Mouse (Mus musculus) sigmoid colon, adult 10 weeks (tissue): ENCODE data around the gene Gm8108. TPM values are rescaled to one million over a fixed set of nuclear protein-coding genes. Genes with fewer than 3 reads are reported as not detected.

Source experiments
- polyA plus RNA-seq: library from polyadenylated mRNA; stranded (reverse); fragments of 350-450 nt; fragmentation: Illumina TruSeq; extraction: RNeasy Lipid Tissue Mini Kit (QIAGEN cat#74804); gene quantifications from one replicate; pipeline ENCODE4 v1.2.3, GENCODE M21; 2014; ENCODE audit warnings: low read depth, low replicate concordance

Gene Gm8108
- not detected for polyA plus RNA-seq

DNA sequence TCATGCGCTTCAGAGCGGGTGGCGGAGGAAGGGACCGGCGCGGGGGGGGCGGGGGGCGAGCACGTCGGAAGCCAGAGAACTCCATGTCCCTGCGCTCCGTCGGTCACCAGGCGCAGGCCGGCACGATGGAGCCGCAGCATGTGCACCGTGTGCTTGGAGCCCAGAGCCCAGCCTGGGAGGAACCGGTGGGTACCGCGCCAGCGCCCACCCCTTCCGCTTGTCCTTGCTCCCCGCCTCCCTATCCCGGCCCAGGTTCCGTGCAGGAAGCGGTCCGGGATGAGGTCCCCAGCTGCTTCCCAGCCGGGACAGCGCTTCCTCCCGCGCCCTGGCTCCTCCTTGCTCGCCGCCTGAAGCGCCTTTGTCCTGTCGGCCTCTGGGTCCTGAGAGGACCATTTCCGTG is at the start of gene Gm8108:
Gene Gm8108, plus strand, starts transcription at position 101 of the 400 bp plus-strand sequence.

DNA sequence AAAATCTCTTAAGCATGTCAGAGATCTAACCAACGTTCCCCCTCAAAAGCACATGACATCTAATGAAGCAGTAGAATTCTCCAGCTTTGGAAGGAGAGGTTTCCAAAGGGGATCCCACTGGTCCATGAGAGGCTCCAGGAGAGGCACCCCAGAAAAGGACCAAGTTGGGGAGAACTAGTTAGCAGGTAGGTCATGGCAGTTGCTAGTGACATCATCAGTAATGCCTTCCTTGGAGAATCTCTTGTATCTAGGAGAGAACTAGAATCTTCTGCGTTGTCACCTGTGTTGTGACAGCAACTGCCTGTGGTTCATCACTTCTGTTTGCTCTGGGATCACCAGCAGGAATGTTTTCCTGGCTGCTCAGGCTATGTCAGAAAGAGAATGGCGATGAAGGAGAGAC is 26.5 kb upstream of the Gm8108 start, which contains the start of gene Gm3115:
Gene Gm3115, plus strand, starts transcription at position 301 of the 400 bp plus-strand sequence.

DNA sequence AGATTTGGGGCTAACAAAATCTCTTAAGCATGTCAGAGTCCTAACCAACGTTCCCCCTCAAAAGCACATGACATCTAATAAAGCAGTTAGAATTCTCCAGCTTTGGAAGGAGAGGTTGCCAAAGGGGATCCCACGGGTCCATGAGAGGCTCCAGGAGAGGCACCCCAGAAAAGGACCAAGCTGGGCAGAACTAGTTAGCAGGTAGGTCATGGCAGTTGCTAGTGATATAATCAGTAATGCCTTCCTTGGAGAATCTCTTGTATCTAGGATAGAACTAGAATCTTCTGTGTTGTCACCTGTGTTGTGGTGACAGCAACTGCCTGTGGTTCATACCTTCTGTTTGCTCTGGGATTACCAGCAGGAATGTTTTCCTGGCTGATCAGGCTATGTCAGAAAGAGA is 54.4 kb downstream of the Gm8108 start, which contains the start of gene Gm3127:
Gene Gm3127, plus strand, starts transcription at position 301 of the 400 bp plus-strand sequence.

Other genes starting within 250 kb of the Gm8108 start
- not detected for gene Gm2916, start 226.4 kb upstream of the Gm8108 start, polyA plus RNA-seq
- gene Gm3029, start 178.8 kb upstream of the Gm8108 start, polyA plus RNA-seq = not detected
- gene Gm3095, start 147.0 kb upstream of the Gm8108 start, polyA plus RNA-seq = not detected
- not detected for gene Gm3099, start 112.1 kb upstream of the Gm8108 start, polyA plus RNA-seq
- not detected for gene Gm5796, start 86.6 kb upstream of the Gm8108 start, polyA plus RNA-seq
- not detected for gene Gm3115, start 26.4 kb upstream of the Gm8108 start, polyA plus RNA-seq
- not detected for gene Gm3127, start 54.5 kb downstream of the Gm8108 start, polyA plus RNA-seq
- gene Gm2974, start 72.0 kb downstream of the Gm8108 start, polyA plus RNA-seq = 0.22 TPM
- gene Gm3138, start 139.1 kb downstream of the Gm8108 start, polyA plus RNA-seq = not detected
- gene Gm3149, start 206.8 kb downstream of the Gm8108 start, polyA plus RNA-seq = not detected
- gene 2610042L04Rik, start 224.2 kb downstream of the Gm8108 start, polyA plus RNA-seq = not detected